Mouse (Mus musculus) left cerebral cortex, adult 2 months (tissue): ENCODE results near the gene Clasrp. TPM values are rescaled to one million over a fixed set of nuclear protein-coding genes. Genes with fewer than 3 reads are reported as not detected.

ENCODE experiments used
- DNase-seq, 2 experiments: peaks; one replicate each; pipeline ENCODE4 v3.0.0; 2021 to 2022; ENCODE audit warnings: low spot score in 2 of 2, mixed read lengths in 1 of 2; ENCODE audit errors: extremely low spot score in 1 of 2
- H3K27ac ChIP-seq: fragments of 200-600 bp; 2 replicates; pipeline ENCODE4 v1.8.1; 2022
- H3K4me3 ChIP-seq: fragments of 200-600 bp; 2 replicates; pipeline ENCODE4 v1.8.1; 2022
- CTCF ChIP-seq: fragments of 200-600 bp; IDR thresholded peaks from 2 replicates; pipeline ENCODE4 v1.8.1; 2022; ENCODE audit warnings: antibody characterized with exemption, mild to moderate bottlenecking, moderate library complexity
- intact Hi-C: fragments of 180-260 bp; cut with DNase I; formaldehyde crosslinking; loops from one replicate; pipeline ENCODE4 v1.15.1; 2025
- total RNA-seq, 2 experiments: library from RNA; stranded (reverse); gene quantifications; 2 replicates each; pipeline ENCODE4 v1.2.3; 2021

Clasrp gene
- total RNA-seq, 2 experiments from 2014 or later = 92.7 to 98.3 TPM

GRCm38 (mm10) chr7:19560491-19561260 is 43.6 kb downstream of the Clasrp start:
- H3K4me3 ChIP-seq = peak overlapping the region; percentile 96
- intact Hi-C loops = loop anchor here (5.0 kb wide), 1 partner anchor 53 kb away; the partner anchor contains the start of genes Bloc1s3 and Trappc6a
- no peak for DNase-seq
- peak overlapping the region; percentile 99 for H3K27ac ChIP-seq
- TF ChIP-seq CTCF = no peak

- Histone ChIP-seq H3K4me3 (peak overlapping the region; percentile 16; the same call in 1 of the 2 replicates), H3K27ac (peak overlapping the region; percentile 36; the same call in 1 of the 2 replicates)
- peak; percentile 54 for TF ChIP-seq CTCF
- intact Hi-C loops = no loop called here
- no peak for DNase-seq
Observed at GRCm38 (mm10) chr7:19558965-19559364, 45.3 kb downstream of the Clasrp start.

GRCm38 (mm10) chr7:19557982-19558900 is 46.0 kb downstream of the Clasrp start:
- Histone ChIP-seq H3K27ac (peak overlapping the region; percentile 36; the same call in 1 of the 2 replicates), H3K4me3 (peak overlapping the region; percentile 16; the same call in 1 of the 2 replicates)
- intact Hi-C loops = no loop called here
- no peak for TF ChIP-seq CTCF
- peak in 1 of 2 experiments; percentile 47 for DNase-seq

GRCm38 (mm10) chr7:19557086-19557485 is 47.2 kb downstream of the Clasrp start:
- no peak for DNase-seq
- TF ChIP-seq CTCF = no peak
- Histone ChIP-seq H3K27ac (peak overlapping the region; percentile 24; the same call in 1 of the 2 replicates), H3K4me3 (no peak overlapping the region)
- intact Hi-C loops = no loop called here

- Histone ChIP-seq H3K4me3 (no peak overlapping the region), H3K27ac (peak overlapping the region; percentile 88)
- no peak for TF ChIP-seq CTCF
- intact Hi-C loops = no loop called here
- DNase-seq = peak; percentile 56 to 58
Observed at GRCm38 (mm10) chr7:19554168-19554567, 50.1 kb downstream of the Clasrp start.

GRCm38 (mm10) chr7:19552443-19552842 is 51.8 kb downstream of the Clasrp start:
- no peak for DNase-seq
- no peak overlapping the region for H3K4me3 ChIP-seq
- H3K27ac ChIP-seq = no peak overlapping the region
- intact Hi-C loops = no loop called here
- TF ChIP-seq CTCF = no peak

- Histone ChIP-seq H3K27ac (no peak overlapping the region), H3K4me3 (no peak overlapping the region)
- intact Hi-C loops = no loop called here
- TF ChIP-seq CTCF = no peak
- no peak for DNase-seq
Observed at GRCm38 (mm10) chr7:19551634-19552033, 52.7 kb downstream of the Clasrp start.

GRCm38 (mm10) chr7:19549394-19549793 is 54.9 kb downstream of the Clasrp start:
- DNase-seq = no peak
- TF ChIP-seq CTCF = no peak
- no peak overlapping the region for H3K27ac ChIP-seq
- intact Hi-C loops = no loop called here
- H3K4me3 ChIP-seq = no peak overlapping the region

- no peak overlapping the region for H3K4me3 ChIP-seq
- no peak overlapping the region for H3K27ac ChIP-seq
- no peak for DNase-seq
- TF ChIP-seq CTCF = no peak
- intact Hi-C loops = no loop called here
Observed at GRCm38 (mm10) chr7:19547344-19547969, 56.8 kb downstream of the Clasrp start.

GRCm38 (mm10) chr7:19546007-19546406 is 58.3 kb downstream of the Clasrp start:
- no peak for TF ChIP-seq CTCF
- Histone ChIP-seq H3K27ac (no peak overlapping the region), H3K4me3 (no peak overlapping the region)
- DNase-seq = no peak
- intact Hi-C loops = no loop called here

- Histone ChIP-seq H3K4me3 (no peak overlapping the region), H3K27ac (no peak overlapping the region)
- peak; percentile 52 for TF ChIP-seq CTCF
- DNase-seq = no peak
- intact Hi-C loops = no loop called here
Observed at GRCm38 (mm10) chr7:19543584-19543983, 60.7 kb downstream of the Clasrp start.
